Mouse (Mus musculus): ENCODE results near the gene Gpr160.
"Not testable (repeated sequence)": the region's sequence is repeated elsewhere in the genome, so short reads cannot be mapped to it uniquely, and the experiment has no call there.

Gpr160 gene

GRCm38 (mm10) chr3:30855604-30856458, at the start of gene Gpr160:
Gpr160 (plus strand) TSS chr3:30855950.
- peak; percentile 46 to 48 for DNase-seq

- DNase-seq: no peak
These were observed 42.9 kb upstream of the Gpr160 start for GRCm38 (mm10) chr3:30812881-30813280.

- DNase-seq: no peak
These were observed 37.1 kb upstream of the Gpr160 start for GRCm38 (mm10) chr3:30818630-30819125.

DNA sequence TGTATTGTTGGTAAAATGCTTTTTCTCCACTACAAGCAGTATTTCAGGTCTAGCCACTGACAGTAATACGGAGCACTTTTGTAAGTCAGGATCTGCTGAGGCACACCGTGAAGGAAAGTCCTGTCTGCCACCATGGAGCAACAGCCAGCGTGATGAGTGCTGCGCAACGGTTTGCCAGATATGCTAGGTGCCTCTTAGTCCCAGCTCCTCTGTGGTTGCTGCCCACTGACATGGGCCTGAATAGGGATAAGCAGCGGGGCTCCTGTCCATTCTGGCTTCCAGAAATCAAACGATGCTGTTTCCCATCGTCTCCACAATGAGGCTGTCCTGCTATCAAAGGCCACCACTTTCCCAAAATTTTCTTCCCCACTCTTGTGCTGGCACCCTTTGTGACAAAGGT, 33.6 kb upstream of the Gpr160 start:
- no peak for DNase-seq

DNA sequence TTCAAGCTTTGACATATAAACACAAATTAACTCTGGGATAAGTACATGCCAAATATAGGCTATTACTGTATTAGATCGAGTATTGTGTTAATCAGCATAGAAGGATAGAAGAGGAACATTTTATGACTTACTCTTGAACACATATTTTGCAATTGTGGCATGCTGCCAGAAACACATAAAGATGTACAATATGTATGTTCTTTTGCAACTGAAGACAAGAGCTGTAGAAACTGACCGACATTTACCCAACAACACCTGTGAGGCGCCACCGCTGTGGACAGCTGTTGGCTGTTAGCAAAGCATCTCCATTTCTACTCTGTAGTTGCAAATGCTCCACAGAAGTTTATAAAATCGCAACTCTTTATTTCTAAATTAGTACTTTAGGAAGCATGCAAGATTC, 29.7 kb upstream of the Gpr160 start:
- DNase-seq: no peak

- DNase-seq: no peak
These were observed 23.7 kb upstream of the Gpr160 start for GRCm38 (mm10) chr3:30831848-30832606.

DNA sequence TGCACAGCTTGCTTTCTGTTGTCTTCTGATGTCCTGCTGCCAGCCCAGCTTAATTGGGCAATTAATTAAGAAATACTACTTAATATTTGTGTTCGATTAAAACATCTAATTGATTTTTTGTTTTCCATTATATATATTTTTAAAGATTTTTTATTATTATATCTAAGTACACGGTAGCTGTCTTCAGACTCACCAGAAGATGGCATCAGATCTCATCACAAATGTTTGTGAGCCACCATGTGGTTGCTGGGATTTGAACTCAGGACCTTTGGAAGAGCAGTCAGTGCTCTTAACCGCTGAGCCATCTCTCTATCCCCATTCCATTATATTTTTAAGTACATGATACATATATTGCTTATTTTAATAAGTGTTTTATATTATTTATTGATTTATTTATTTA, 22.5 kb upstream of the Gpr160 start:
- no peak for DNase-seq

DNA sequence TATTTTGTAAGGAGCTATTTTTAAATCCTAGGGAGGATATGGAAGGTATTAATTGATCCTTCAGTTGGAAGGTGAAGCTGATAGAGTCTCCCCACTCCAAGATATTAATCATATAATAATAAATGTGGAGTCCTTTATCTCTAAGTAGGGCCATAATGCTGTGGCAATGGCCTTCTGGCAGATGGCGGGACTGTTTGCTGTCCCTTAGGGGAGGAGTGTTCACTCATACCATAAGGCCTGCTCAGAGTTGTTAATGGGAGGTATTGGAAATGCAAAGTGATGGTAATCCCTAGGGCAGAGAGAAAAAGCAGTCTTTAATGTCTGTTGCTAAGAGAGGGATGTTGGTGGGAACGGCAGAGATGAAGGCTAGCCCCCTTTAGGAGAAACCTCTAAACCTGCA, 10.0 kb upstream of the Gpr160 start:
- no peak for DNase-seq

DNA sequence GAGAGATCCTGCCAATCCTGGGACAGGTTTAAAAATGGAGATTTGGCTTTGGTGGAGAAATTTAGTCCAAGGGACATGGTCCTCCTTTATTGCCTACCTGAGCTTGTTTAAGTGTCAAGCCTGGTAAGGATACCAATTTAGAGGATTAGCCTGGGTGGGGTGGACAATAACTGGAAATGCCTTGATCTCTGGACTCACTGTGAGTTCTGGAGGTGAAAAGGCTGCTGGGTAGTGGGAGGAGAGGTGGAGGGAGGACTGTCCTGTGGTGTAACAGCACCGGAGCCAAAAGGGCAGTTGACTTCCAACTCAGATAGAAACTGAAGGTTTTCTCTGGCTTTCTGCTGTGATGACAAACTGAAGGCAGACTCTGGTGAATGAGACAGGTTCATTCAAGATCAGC, 8.3 kb upstream of the Gpr160 start:
- DNase-seq: no peak

DNA sequence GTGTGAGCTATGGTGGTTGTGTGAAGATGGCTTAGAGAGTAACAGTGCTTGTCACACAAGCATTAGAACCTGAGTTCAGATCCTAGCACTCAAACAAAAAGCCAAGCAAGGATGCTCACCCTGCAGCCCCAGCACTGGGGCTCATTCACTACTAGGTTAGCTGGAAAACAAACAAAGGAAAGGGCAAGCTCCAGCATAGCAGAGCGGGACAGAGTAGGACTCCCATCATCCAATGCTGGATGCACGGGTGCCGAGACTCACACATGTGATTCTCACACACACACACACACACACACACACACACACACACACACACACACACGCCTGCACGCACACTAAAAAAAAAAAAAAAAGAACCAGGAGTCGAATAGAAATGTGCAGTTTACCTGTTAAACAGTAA, 4.3 kb upstream of the Gpr160 start:
- no peak for DNase-seq

GRCm38 (mm10) chr3:30853596-30853995, 2.2 kb upstream of the Gpr160 start:
- DNase-seq: no peak

DNA sequence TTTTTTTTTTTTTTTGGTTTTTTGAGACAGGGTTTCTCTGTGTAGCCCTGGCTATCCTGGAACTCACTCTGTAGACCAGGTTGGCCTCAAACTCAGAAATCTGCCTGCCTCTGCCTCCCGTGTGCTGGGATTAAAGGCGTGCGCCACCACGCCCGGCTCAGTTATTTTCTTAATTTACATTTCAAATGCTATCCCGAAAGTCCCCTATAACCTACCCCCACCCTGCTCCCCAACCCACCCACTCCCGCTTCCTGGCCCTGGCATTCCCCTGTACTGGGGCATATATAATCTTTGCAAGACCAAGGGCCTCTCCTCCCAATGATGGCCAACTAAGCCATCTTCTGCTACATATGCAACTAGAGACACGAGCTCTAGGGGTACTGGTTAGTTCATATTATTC, 3.8 kb downstream of the Gpr160 start:
- not testable (repeated sequence) for DNase-seq

DNA sequence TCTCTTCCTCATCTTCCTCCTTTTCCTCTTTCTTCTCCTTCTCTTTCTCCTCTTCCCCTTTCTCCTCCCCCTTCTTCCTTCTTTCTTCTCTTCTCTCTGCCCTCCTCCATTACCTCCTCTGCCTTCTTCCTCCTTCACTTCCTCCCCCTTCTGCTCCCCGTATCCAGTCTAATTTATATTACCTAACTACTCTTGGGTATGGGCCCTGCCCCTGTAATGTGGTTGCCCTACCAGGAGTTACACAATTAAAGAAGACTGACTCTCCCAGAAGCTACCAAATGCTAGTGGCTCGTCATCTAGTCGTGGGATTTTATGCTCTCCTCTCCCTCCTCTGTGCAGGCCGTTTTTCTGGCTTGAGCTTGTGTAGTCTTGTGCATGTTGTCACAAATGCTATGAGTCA, 5.0 kb downstream of the Gpr160 start:
- DNase-seq: no peak

GRCm38 (mm10) chr3:30863712-30864435, 8.1 kb downstream of the Gpr160 start:
- DNase-seq: no peak

DNA sequence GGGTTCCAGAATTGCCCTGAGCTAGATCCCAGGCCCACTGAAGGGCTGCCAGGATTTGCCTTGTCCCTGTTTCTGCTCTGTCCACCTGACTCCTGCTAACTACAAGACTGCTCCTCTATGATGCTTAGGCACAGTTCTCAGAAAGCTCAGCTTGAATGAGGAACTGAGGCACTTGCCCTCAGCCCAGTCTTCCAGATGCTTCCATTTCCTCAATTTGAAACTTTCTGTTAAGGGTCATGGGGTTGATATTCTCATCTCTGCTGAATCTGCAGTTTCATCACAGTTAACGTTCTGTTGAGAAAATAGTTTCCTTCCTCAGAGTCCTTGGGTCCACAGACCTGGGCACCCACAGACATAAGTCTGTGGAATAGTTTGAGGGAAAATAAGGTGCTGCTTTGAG, 8.9 kb downstream of the Gpr160 start:
- DNase-seq: no peak

GRCm38 (mm10) chr3:30868176-30868575, 12.4 kb downstream of the Gpr160 start:
- DNase-seq: no peak

DNA sequence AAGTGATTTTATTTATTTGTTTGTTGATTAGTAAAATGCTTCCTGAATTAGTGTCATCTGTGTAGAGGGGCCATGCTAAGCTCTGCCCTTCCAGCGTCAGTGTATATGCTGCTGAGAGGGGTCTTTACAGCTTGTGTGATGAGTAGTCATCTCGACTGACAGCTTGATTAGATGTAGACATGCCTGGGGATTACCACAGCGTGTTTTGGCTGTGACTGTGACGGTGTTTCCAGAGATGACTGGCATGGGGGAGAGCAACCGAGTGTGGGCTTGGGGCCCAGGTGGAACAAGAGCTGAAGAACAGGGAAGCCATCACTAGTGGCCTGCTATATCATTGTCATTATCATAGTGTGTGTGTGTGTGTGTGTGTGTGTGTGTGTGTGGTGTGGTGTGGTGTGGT, 12.9 kb downstream of the Gpr160 start:
- DNase-seq: no peak

DNA sequence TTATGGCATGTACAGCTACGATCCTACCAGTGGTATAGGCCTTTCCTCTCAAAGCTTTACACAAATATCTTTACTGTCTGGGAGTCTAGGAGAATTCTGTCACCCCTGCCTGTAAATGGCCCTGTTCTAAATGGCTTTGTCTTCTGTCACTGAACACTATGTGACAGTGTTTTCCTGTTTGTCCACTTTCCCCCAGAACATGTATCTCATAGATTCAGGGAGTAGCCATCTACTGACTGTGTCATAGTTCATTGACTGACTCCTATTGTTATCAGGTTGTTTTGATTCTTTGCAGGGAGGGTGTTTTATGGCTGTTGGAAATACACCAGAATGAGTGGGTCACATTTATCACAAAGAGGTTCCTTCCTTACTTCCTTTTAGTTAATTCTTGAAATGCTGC, 14.2 kb downstream of the Gpr160 start:
- no peak for DNase-seq

DNA sequence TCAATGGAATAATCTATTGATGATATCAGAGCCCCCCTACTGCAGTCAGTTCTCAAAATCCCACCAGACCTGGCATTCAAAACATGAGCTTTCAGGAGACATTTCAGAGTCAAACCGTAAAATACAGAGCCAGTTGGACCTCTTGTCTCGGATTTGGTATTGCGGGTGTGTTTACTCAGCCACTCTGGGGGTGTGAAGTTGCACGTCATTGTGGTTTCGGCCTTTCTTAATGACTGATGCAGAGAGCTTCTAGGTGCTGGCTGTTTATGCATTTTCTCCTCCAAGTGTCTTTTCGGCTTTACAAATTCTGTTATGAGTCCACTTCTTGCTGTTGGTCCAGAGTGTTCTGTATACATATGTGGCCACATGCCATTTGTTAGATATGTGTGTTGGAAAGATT, 21.0 kb downstream of the Gpr160 start:
- DNase-seq: no peak

- DNase-seq: no peak
These were observed 31.7 kb downstream of the Gpr160 start for GRCm38 (mm10) chr3:30887449-30887848.

GRCm38 (mm10) chr3:30889014-30889413, 33.3 kb downstream of the Gpr160 start:
- DNase-seq: no peak

- no peak for DNase-seq
These were observed 41.0 kb downstream of the Gpr160 start for GRCm38 (mm10) chr3:30896721-30897120.

DNA sequence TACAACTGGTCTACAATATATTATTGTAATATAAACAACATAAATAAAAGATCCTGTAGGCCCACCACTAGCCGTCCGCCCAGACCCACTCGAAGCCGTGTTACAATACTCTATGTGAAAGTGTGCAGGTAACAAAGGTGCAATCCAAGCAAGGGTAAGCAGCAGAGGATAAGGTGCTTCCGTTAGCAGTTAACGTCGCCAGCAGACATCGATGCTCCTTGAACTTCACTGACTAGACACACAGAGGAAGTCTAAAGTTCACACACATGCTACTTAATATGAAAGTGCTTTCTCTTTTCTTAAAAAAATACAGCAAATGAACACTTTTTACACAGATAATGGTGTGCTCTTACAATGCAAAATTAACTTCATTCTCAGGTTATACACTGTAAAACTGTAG, 43.7 kb downstream of the Gpr160 start:
- DNase-seq: no peak
